Mouse (Mus musculus) liver, embryonic 14.5 days (tissue): ENCODE measurements at regions not wholly inside any gene's neighbourhood (a gene's known extent, or its start where the extent isn't known, plus 50 kb on each side); places are given as distances from the start of the nearest gene placed in this dataset.

ENCODE experiments used
- CTCF ChIP-seq: IDR thresholded peaks from 2 replicates; pipeline ENCODE4 v1.5.1; 2016; ENCODE audit warnings: antibody characterized with exemption, low read depth, control low read depth
- EP300 ChIP-seq: IDR thresholded peaks from 2 replicates; pipeline ENCODE4 v1.6.1; 2016; ENCODE audit warnings: antibody characterized with exemption, low read depth

DNA sequence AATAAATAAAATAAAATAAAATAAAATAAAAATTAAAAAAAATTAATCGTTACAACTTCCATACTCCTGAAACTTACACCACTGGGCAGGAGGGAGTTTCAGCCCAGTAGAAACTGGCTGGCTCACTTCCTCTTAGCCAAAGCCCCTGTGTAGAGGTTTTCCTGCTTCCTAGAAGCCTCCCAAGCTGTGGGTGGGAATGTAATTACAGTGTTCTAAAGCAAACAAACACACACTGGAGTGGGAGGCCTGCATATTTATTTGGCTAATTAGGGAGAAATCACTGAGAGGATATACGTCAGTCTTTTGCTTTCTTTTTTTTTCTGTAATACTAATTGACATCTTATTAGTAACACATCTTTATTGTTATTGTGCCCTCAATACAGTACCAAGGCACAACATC is 94.2 kb upstream of the Cdh5 start:
- TF ChIP-seq CTCF (no peak), EP300 (no peak)
